Mouse (Mus musculus) G1E (cell line): ENCODE results near the gene Fam155a.

Experiments
- CTCF ChIP-seq: IDR thresholded peaks from 2 replicates; pipeline ENCODE4 v1.5.1; 2012; ENCODE audit warnings: low read depth, low read length, inconsistent platforms, mixed read lengths
- GATA1 ChIP-seq: IDR thresholded peaks from 2 replicates; pipeline ENCODE4 v1.6.1; 2012; ENCODE audit warnings: borderline replicate concordance, low read length, inconsistent platforms, mixed read lengths
- POLR2AphosphoS5 ChIP-seq: IDR thresholded peaks from 2 replicates; pipeline ENCODE4 v1.6.1; 2012; ENCODE audit warnings: low read depth, low read length, inconsistent platforms; ENCODE audit not compliant: insufficient replicate concordance

- TF ChIP-seq CTCF: no peak
- TF ChIP-seq POLR2AphosphoS5: no peak
- TF ChIP-seq GATA1: no peak
Measured at GRCm38 (mm10) chr8:9470114-9470513, 300.8 kb downstream of the Fam155a start.
